Mouse (Mus musculus): ENCODE measurements around the gene Wnk4. TPM values are rescaled to one million over a fixed set of nuclear protein-coding genes. Genes with fewer than 3 reads are reported as not detected.
A peak's percentile ranks its signal among the peaks of the same experiment; 100 is the strongest.

Gene Wnk4
- polyA plus RNA-seq, 1 experiment from 2014 or later = 23.5 TPM

DNA sequence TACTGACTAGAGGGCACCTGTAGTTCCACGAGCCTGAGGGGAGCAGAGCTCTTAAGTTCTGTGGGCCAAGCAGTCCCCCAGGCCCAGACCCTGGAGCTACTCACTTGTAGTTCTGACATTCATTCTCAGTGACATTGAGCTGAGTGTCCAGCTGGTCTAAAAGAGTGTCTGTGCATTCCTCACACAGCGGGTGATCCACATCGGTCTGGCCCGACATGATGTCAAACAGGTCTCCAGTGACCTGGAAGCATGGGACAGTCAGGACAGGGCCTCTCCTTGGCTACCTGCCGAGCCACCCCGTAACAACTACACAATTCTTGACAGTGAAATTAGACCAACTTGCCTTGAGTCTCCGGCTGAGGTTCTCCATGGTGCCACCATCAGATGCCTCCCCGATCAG is 34.8 kb downstream of the Wnk4 start:
- Histone ChIP-seq H3K27ac (ENCODE audit: low read length) (no peak overlapping the region), H3K36me3 (ENCODE audit: control insufficient read depth, insufficient read depth, low read length) (peaks cover 13% of the 10 kb centered on the region; the same call in 1 of the 2 replicates), H3K4me1 (ENCODE audit: control insufficient read depth, insufficient read depth, low read length) (no peaks in the 10 kb centered on the region), H3K9ac (ENCODE audit: low read length) (no peak overlapping the region), H3K9me3 (replicated peaks; ENCODE audit: control insufficient read depth, low read length) (no peaks in the 10 kb centered on the region), H3K4me2 (ENCODE audit: low read depth, low read length) (no peak overlapping the region), H3K4me3 (replicated peaks; ENCODE audit: low read length) (no peak overlapping the region), H3K27me3 (ENCODE audit: control insufficient read depth, insufficient read depth, low read length) (no peaks in the 10 kb centered on the region)
- ATAC-seq (ENCODE audit: insufficient read depth, low FRiP score) = no peak
- WGBS = 94% methylated on average over 8 of the region's 8 CpGs

DNA sequence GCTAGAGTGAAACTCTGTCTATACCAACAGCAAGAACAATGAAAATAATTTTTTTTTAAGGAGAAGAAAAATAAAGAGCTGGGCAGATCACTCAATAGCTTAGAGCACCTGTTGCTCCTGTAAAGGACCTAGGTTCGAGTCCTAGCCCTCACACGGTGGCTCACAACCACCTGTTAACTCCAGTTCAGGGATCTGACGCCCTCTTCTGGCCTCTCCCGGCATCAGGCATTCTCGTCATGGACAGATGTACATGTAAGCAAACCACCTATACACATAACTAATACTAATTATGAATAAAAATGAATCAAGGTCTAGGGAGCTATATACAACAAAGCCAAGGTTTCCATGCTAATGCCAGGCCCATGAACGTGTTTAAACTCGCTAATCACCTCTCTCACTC is 40.5 kb downstream of the Wnk4 start:
- Histone ChIP-seq H3K36me3 (ENCODE audit: control insufficient read depth, insufficient read depth, low read length) (no peaks in the 10 kb centered on the region), H3K27ac (ENCODE audit: low read length) (no peak overlapping the region), H3K27me3 (ENCODE audit: control insufficient read depth, insufficient read depth, low read length) (no peaks in the 10 kb centered on the region), H3K9ac (ENCODE audit: low read length) (peak overlapping the region; percentile 91; the same call in 1 of the 2 replicates), H3K9me3 (replicated peaks; ENCODE audit: control insufficient read depth, low read length) (no peaks in the 10 kb centered on the region), H3K4me2 (ENCODE audit: low read depth, low read length) (peak overlapping the region; percentile 98), H3K4me1 (ENCODE audit: control insufficient read depth, insufficient read depth, low read length) (peaks cover 9% of the 10 kb centered on the region; the same call in 1 of the 2 replicates), H3K4me3 (replicated peaks; ENCODE audit: low read length) (peak overlapping the region; percentile 93)
- 60% methylated on average over 7 of the region's 7 CpGs for WGBS
- ATAC-seq (ENCODE audit: insufficient read depth, low FRiP score) = no peak

GRCm38 (mm10) chr11:101301299-101302003 is 41.1 kb downstream of the Wnk4 start:
- peaks cover 9% of the 10 kb centered on the region; the same call in 1 of the 2 replicates for H3K4me1 ChIP-seq (ENCODE audit: control insufficient read depth, insufficient read depth, low read length)
- peak overlapping the region; percentile 61 for H3K27ac ChIP-seq (ENCODE audit: low read length)
- peak overlapping the region; percentile 93 for H3K4me3 ChIP-seq (replicated peaks; ENCODE audit: low read length)
- 0 out of 2 replicates have a peak, but pooled peaks have one; percentile 15 for ATAC-seq (ENCODE audit: insufficient read depth, low FRiP score)
- WGBS = 12% methylated on average over 26 of the region's 26 CpGs
- no peaks in the 10 kb centered on the region for H3K36me3 ChIP-seq (ENCODE audit: control insufficient read depth, insufficient read depth, low read length)
- H3K4me2 ChIP-seq (ENCODE audit: low read depth, low read length) = peak overlapping the region; percentile 98
- no peaks in the 10 kb centered on the region for H3K27me3 ChIP-seq (ENCODE audit: control insufficient read depth, insufficient read depth, low read length)
- H3K9me3 ChIP-seq (replicated peaks; ENCODE audit: control insufficient read depth, low read length) = no peaks in the 10 kb centered on the region
- H3K9ac ChIP-seq (ENCODE audit: low read length) = peak overlapping the region; percentile 91

GRCm38 (mm10) chr11:101302004-101302798 is 41.8 kb downstream of the Wnk4 start, which contains the start of gene Becn1:
Becn1 (minus strand) TSS chr11:101302286.
- Histone ChIP-seq H3K9me3 (replicated peaks; ENCODE audit: control insufficient read depth, low read length) (no peaks in the 10 kb centered on the region), H3K4me1 (ENCODE audit: control insufficient read depth, insufficient read depth, low read length) (peaks cover 9% of the 10 kb centered on the region; the same call in 1 of the 2 replicates), H3K4me2 (ENCODE audit: low read depth, low read length) (peak within 1 kb of the TSS; percentile 98), H3K4me3 (replicated peaks; ENCODE audit: low read length) (peak within 1 kb of the TSS; percentile 93), H3K27ac (ENCODE audit: low read length) (peak within 1 kb of the TSS; percentile 61), H3K9ac (ENCODE audit: low read length) (peak within 1 kb of the TSS; percentile 91), H3K27me3 (ENCODE audit: control insufficient read depth, insufficient read depth, low read length) (no peaks in the 10 kb centered on the region), H3K36me3 (ENCODE audit: control insufficient read depth, insufficient read depth, low read length) (no peaks in the 10 kb centered on the region)
- peak; percentile 94 for ATAC-seq (ENCODE audit: insufficient read depth, low FRiP score)
- 6% methylated on average over 39 of the region's 39 CpGs for WGBS

- Histone ChIP-seq H3K9me3 (replicated peaks; ENCODE audit: control insufficient read depth, low read length) (no peaks in the 10 kb centered on the region), H3K4me3 (replicated peaks; ENCODE audit: low read length) (no peak overlapping the region), H3K27ac (ENCODE audit: low read length) (no peak overlapping the region), H3K27me3 (ENCODE audit: control insufficient read depth, insufficient read depth, low read length) (no peaks in the 10 kb centered on the region), H3K9ac (ENCODE audit: low read length) (0 out of 2 replicates have a peak overlapping the region, but pooled peaks have one; percentile 14), H3K4me2 (ENCODE audit: low read depth, low read length) (no peak overlapping the region), H3K36me3 (ENCODE audit: control insufficient read depth, insufficient read depth, low read length) (no peaks in the 10 kb centered on the region), H3K4me1 (ENCODE audit: control insufficient read depth, insufficient read depth, low read length) (no peaks in the 10 kb centered on the region)
- ATAC-seq (ENCODE audit: insufficient read depth, low FRiP score) = 0 out of 2 replicates have a peak, but pooled peaks have one; percentile 17
- 24% methylated on average over 5 of the region's 5 CpGs for WGBS
Measured at GRCm38 (mm10) chr11:101307744-101308143, 47.4 kb downstream of the Wnk4 start.

GRCm38 (mm10) chr11:101311083-101311482 is 50.7 kb downstream of the Wnk4 start:
- Histone ChIP-seq H3K4me1 (ENCODE audit: control insufficient read depth, insufficient read depth, low read length) (no peaks in the 10 kb centered on the region), H3K9ac (ENCODE audit: low read length) (no peak overlapping the region), H3K36me3 (ENCODE audit: control insufficient read depth, insufficient read depth, low read length) (no peaks in the 10 kb centered on the region), H3K27me3 (ENCODE audit: control insufficient read depth, insufficient read depth, low read length) (no peaks in the 10 kb centered on the region), H3K4me2 (ENCODE audit: low read depth, low read length) (no peak overlapping the region), H3K4me3 (replicated peaks; ENCODE audit: low read length) (no peak overlapping the region), H3K9me3 (replicated peaks; ENCODE audit: control insufficient read depth, low read length) (no peaks in the 10 kb centered on the region), H3K27ac (ENCODE audit: low read length) (no peak overlapping the region)
- ATAC-seq (ENCODE audit: insufficient read depth, low FRiP score) = no peak
- WGBS = 83% methylated on average over 3 of the region's 3 CpGs

DNA sequence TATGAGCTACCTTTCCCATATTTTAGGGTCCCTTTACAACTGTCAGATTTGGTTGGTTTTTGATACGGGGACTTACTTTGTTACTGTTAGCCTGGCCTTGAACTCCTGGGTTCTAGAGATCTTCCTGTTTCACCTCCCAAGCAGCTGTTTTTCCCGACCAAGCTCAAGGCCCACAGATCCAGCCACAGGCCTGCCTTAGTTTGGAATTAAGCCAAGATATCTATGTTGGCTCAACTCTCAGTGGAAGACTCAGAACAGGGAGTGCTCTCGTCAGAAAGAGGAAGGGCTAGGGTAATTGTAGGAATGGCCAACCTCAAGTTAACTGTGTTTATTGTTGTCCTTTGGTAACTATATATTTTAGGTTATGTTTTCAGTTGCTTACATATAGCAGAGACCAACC is 51.8 kb downstream of the Wnk4 start:
- 51% methylated on average over 3 of the region's 3 CpGs for WGBS
- Histone ChIP-seq H3K27ac (ENCODE audit: low read length) (no peak overlapping the region), H3K4me2 (ENCODE audit: low read depth, low read length) (no peak overlapping the region), H3K4me3 (replicated peaks; ENCODE audit: low read length) (no peak overlapping the region), H3K9me3 (replicated peaks; ENCODE audit: control insufficient read depth, low read length) (no peaks in the 10 kb centered on the region), H3K9ac (ENCODE audit: low read length) (no peak overlapping the region), H3K4me1 (ENCODE audit: control insufficient read depth, insufficient read depth, low read length) (peaks cover 4% of the 10 kb centered on the region; the same call in 1 of the 2 replicates), H3K36me3 (ENCODE audit: control insufficient read depth, insufficient read depth, low read length) (no peaks in the 10 kb centered on the region), H3K27me3 (ENCODE audit: control insufficient read depth, insufficient read depth, low read length) (no peaks in the 10 kb centered on the region)
- no peak for ATAC-seq (ENCODE audit: insufficient read depth, low FRiP score)

DNA sequence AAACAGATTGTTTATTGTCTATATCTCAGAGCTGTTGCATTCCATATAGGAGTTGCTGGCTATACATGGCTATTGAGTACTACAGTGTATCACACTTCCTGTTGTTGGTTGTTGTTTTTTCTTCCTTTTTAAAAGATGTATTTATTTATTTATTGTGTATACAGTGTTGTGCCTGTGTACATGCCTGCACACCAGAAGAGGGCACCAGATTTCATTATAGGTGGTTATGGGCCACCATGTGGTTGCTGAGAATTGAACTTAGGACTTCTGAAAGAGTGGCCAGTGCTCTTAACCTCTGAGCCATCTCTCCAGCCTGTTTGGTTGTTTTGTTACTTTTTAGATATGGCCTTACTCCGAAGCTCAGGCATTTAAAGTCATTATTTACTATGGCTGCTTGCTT is 54.2 kb downstream of the Wnk4 start:
- Histone ChIP-seq H3K27ac (ENCODE audit: low read length) (no peak overlapping the region), H3K9ac (ENCODE audit: low read length) (no peak overlapping the region), H3K9me3 (replicated peaks; ENCODE audit: control insufficient read depth, low read length) (no peaks in the 10 kb centered on the region), H3K4me1 (ENCODE audit: control insufficient read depth, insufficient read depth, low read length) (peaks cover 8% of the 10 kb centered on the region), H3K4me2 (ENCODE audit: low read depth, low read length) (no peak overlapping the region), H3K4me3 (replicated peaks; ENCODE audit: low read length) (no peak overlapping the region), H3K27me3 (ENCODE audit: control insufficient read depth, insufficient read depth, low read length) (no peaks in the 10 kb centered on the region), H3K36me3 (ENCODE audit: control insufficient read depth, insufficient read depth, low read length) (no peaks in the 10 kb centered on the region)
- no peak for ATAC-seq (ENCODE audit: insufficient read depth, low FRiP score)
- WGBS = 95% methylated on average over 1 of the region's 1 CpGs
